Mouse (Mus musculus): Measurements from ENCODE around the gene Tcl1b4.

Gene Tcl1b4

DNA sequence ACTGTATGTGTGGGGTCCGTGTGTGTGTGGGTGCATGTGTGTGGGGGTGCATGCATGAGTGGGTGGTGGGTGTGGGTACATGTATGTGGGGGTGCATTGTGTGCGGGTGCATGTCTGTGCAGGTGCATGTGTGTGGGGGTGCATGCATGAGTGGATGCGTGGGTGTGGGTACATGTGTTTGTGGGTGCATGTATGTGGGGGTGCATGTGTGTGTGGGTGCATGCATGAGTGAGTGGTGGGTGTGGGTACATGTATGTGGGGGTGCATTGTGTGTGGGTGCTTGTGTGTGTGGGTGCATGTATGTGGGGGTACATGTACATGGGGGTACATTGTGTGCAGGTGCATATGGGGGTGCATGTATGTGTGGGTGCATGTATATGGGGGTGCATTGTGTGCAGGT, 52.0 kb downstream of the Tcl1b4 start:
- DNase-seq, result no peak
